In genomic region chr2:153779394-153779981, GRCm38 (mm10) we compare ENCODE assay signal across 8 mouse cellular contexts. TPM values are rescaled to one million over a fixed set of nuclear protein-coding genes. Genes with fewer than 3 reads are reported as not detected.
DNase-seq lines count a peak whose midpoint lies in the region; ATAC-seq and TF ChIP-seq lines count a peak whose summit lies in the region.

TSS of gene Efcab8 (plus strand) at chr2:153779931.

- peak within 1 kb of the TSS; percentile 66 for H3K4me2 ChIP-seq in kidney, postnatal 0 days (ENCODE audit: low read length)
- H3K4me2 ChIP-seq in midbrain, postnatal 0 days (ENCODE audit: low read depth, low read length, poor library complexity, severe bottlenecking): peak within 1 kb of the TSS; percentile 55

- WGBS in kidney, postnatal 0 days: 36% methylated on average over 12 of the region's 12 CpGs
- WGBS in limb, embryonic 10.5 days: 53% methylated on average over 12 of the region's 12 CpGs
- 51% methylated on average over 12 of the region's 12 CpGs for WGBS in midbrain, postnatal 0 days

- H3K9me3 ChIP-seq in kidney, postnatal 0 days (replicated peaks; ENCODE audit: low read length): no peaks in the 10 kb centered on the region
- H3K9me3 ChIP-seq in erythroblast, embryonic 14.5 days (ENCODE audit: control insufficient read depth, low read length): no peaks in the 10 kb centered on the region
- no peaks in the 10 kb centered on the region for H3K9me3 ChIP-seq in limb, embryonic 10.5 days (replicated peaks)
- H3K9me3 ChIP-seq in midbrain, postnatal 0 days (ENCODE audit: low read length): no peaks in the 10 kb centered on the region

- ATAC-seq in kidney, postnatal 0 days (replicated peaks; ENCODE audit: low FRiP score, low read depth): peak; percentile 20; the same call in 1 of the 2 replicates
- ATAC-seq in midbrain, postnatal 0 days (ENCODE audit: low FRiP score): no peak

- no peak for TF ChIP-seq CTCF in kidney, postnatal 0 days (IDR thresholded peaks at IDR 0.05; ENCODE audit: low read depth)
- no peak for TF ChIP-seq CTCF in midbrain, postnatal 0 days (IDR thresholded peaks at IDR 0.05)

- no peak within 1 kb of the TSS for H3K27ac ChIP-seq in kidney, postnatal 0 days
- no peak within 1 kb of the TSS; the same call in 1 of the 2 replicates for H3K27ac ChIP-seq in limb, embryonic 10.5 days
- H3K27ac ChIP-seq in midbrain, postnatal 0 days (ENCODE audit: low read depth, low read length): no peak within 1 kb of the TSS

- peaks cover 3% of the 10 kb centered on the region; the same call in 1 of the 2 replicates for H3K4me1 ChIP-seq in kidney, postnatal 0 days (replicated peaks; ENCODE audit: insufficient read depth, low read length)
- peaks cover 36% of the 10 kb centered on the region for H3K4me1 ChIP-seq in erythroblast, embryonic 14.5 days (ENCODE audit: control insufficient read depth)
- H3K4me1 ChIP-seq in limb, embryonic 10.5 days: peaks cover 12% of the 10 kb centered on the region
- no peaks in the 10 kb centered on the region for H3K4me1 ChIP-seq in midbrain, postnatal 0 days (ENCODE audit: insufficient read depth, low read length)

- no peak for DNase-seq in kidney, postnatal 0 days (ENCODE audit: low spot score)
- no peak for DNase-seq in kidney, postnatal 10 days
- DNase-seq in limb, embryonic 10.5 days (ENCODE audit: low spot score): no peak
- DNase-seq in midbrain, postnatal 0 days (ENCODE audit: low spot score): no peak
- no peak for DNase-seq in right cerebral cortex, postnatal 14 days
- no peak for DNase-seq in right cerebral cortex, postnatal 10 days (ENCODE audit: low spot score in 2 of 2)
- DNase-seq in kidney, adult 8-10 months: no peak

- H3K27me3 ChIP-seq in kidney, postnatal 0 days (ENCODE audit: insufficient read depth, low read length): no peaks in the 10 kb centered on the region
- H3K27me3 ChIP-seq in erythroblast, embryonic 14.5 days (ENCODE audit: control insufficient read depth): no peaks in the 10 kb centered on the region
- no peaks in the 10 kb centered on the region for H3K27me3 ChIP-seq in limb, embryonic 10.5 days (ENCODE audit: low read depth, poor library complexity, severe bottlenecking)
- no peaks in the 10 kb centered on the region for H3K27me3 ChIP-seq in midbrain, postnatal 0 days (ENCODE audit: insufficient read depth, low read length)

- H3K9ac ChIP-seq in kidney, postnatal 0 days (ENCODE audit: low read depth, low read length): peak within 1 kb of the TSS; percentile 8; the same call in 1 of the 2 replicates
- no peak within 1 kb of the TSS for H3K9ac ChIP-seq in midbrain, postnatal 0 days (replicated peaks; ENCODE audit: low read length, poor library complexity, severe bottlenecking)

- H3K36me3 ChIP-seq in kidney, postnatal 0 days (ENCODE audit: insufficient read depth, low read length): no peaks in the 10 kb centered on the region
- peaks cover 2% of the 10 kb centered on the region; the same call in 1 of the 2 replicates for H3K36me3 ChIP-seq in erythroblast, embryonic 14.5 days (ENCODE audit: control insufficient read depth)
- no peaks in the 10 kb centered on the region for H3K36me3 ChIP-seq in limb, embryonic 10.5 days
- H3K36me3 ChIP-seq in midbrain, postnatal 0 days (ENCODE audit: insufficient read depth, low read length): no peaks in the 10 kb centered on the region

- H3K4me3 ChIP-seq in kidney, postnatal 0 days (replicated peaks; ENCODE audit: low read depth, low read length): peak within 1 kb of the TSS; percentile 27
- peak within 1 kb of the TSS; percentile 61 for H3K4me3 ChIP-seq in erythroblast, embryonic 14.5 days (replicated peaks)
- H3K4me3 ChIP-seq in limb, embryonic 10.5 days: peak within 1 kb of the TSS; percentile 50
- peak within 1 kb of the TSS; percentile 29; the same call in 1 of the 2 replicates for H3K4me3 ChIP-seq in midbrain, postnatal 0 days (ENCODE audit: low read depth, low read length)

RNA-seq across cellular contexts. Expression of gene Efcab8, which starts in this region (rescaled TPM):
- not detected in 2 replicates for polyA plus RNA-seq in kidney, postnatal 0 days (2015; fragmentation: Nextera tagmentation; extraction: Ambion mirVana)
- polyA plus RNA-seq in erythroblast, embryonic 14.5 days (2012): 0.04 TPM in 1 of 2 replicates, not detected in the other
- polyA plus RNA-seq in limb, embryonic 10.5 days (2016; fragmentation: Nextera tagmentation; extraction: Ambion mirVana): 0.06 TPM in 1 of 2 replicates, not detected in the other
- total RNA-seq in midbrain, postnatal 0 days (2014; rRNA removed): 0.24 TPM in 1 of 2 replicates, not detected in the other
- polyA plus RNA-seq in midbrain, postnatal 0 days (2015; fragmentation: Nextera tagmentation; extraction: Ambion mirVana): not detected in 2 replicates

Comparison
In these comparisons a context has a peak if more than half of its experiments do, and no peak if none do; other contexts are left out.
1. Peak in ATAC-seq, H3K4me3 ChIP-seq, H3K9ac ChIP-seq and H3K4me2 ChIP-seq in kidney, postnatal 0 days; RNA of the gene not detected or under 1 TPM.